Mouse (Mus musculus) ES-Bruce4 (cell line): ENCODE measurements around the gene Cd101.

ENCODE experiments used
- CTCF ChIP-seq: IDR thresholded peaks from one replicate; pipeline ENCODE4 v1.8.1; 2011; ENCODE audit warnings: low read depth, low read length
- EP300 ChIP-seq: IDR thresholded peaks from 2 replicates; pipeline ENCODE4 v1.6.1; 2011; ENCODE audit warnings: low read depth, low read length; ENCODE audit not compliant: insufficient read depth
- POLR2A ChIP-seq: IDR thresholded peaks from one replicate; pipeline ENCODE4 v1.8.1; 2011; ENCODE audit warnings: low read length; ENCODE audit not compliant: insufficient read depth

GRCm38 (mm10) chr3:101005392-101005791 is 24.0 kb downstream of the Cd101 start:
- TF ChIP-seq CTCF, result no peak
- TF ChIP-seq POLR2A, result no peak
- TF ChIP-seq EP300, result no peak
